Mouse (Mus musculus): Measurements from ENCODE around the gene Camta2.

GRCm38 (mm10) chr11:70654923-70655570 is 32.9 kb downstream of the Camta2 start:
- TF ChIP-seq TAL1 (conservative IDR thresholded peaks at IDR 0.05; ENCODE audit: low read depth, low read length) = no peak
- TF ChIP-seq CTCF (IDR thresholded peaks at IDR 0.05; ENCODE audit: low read depth, low read length) = no peak
- TF ChIP-seq POLR2AphosphoS5 (IDR thresholded peaks at IDR 0.05; ENCODE audit: insufficient replicate concordance, low read depth, low read length) = no peak
- TF ChIP-seq GATA1 (IDR thresholded peaks at IDR 0.05; ENCODE audit: borderline replicate concordance, low read length) = no peak
